Mouse (Mus musculus): ENCODE measurements at regions not wholly inside any gene's neighbourhood (a gene's known extent, or its start where the extent isn't known, plus 50 kb on each side); places are given as distances from the start of the nearest gene placed in this dataset.

DNA sequence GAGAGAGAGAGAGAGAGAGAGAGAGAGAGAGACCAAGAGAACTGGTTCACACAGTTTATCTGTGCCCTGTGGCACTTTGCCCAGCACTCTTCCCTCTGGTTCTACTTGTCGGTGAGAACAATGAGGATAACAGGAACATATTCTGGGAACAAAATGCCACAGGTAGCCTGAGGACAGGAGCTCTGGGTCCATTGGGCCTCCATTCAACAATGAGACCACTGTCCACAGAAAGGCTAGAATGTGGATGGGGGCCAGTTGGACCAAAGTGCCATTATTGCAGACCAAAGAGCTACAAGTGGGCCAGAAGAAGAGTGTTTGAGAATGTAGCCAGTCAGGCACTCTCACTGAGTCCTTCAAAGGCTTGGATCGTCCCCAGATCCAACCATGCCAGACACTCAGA is 600.2 kb upstream of the A1bg start:
- no peak for DNase-seq (ENCODE audit: low read depth in 2 of 2, low spot score in 2 of 2)

- DNase-seq (ENCODE audit: low read depth in 2 of 2, low spot score in 2 of 2) = no peak
Observed at GRCm38 (mm10) chr15:61517265-61517664, 594.5 kb upstream of the A1bg start.

- DNase-seq (ENCODE audit: low read depth in 2 of 2, low spot score in 2 of 2) = no peak
Observed at GRCm38 (mm10) chr15:61514324-61514723, 591.5 kb upstream of the A1bg start.

DNA sequence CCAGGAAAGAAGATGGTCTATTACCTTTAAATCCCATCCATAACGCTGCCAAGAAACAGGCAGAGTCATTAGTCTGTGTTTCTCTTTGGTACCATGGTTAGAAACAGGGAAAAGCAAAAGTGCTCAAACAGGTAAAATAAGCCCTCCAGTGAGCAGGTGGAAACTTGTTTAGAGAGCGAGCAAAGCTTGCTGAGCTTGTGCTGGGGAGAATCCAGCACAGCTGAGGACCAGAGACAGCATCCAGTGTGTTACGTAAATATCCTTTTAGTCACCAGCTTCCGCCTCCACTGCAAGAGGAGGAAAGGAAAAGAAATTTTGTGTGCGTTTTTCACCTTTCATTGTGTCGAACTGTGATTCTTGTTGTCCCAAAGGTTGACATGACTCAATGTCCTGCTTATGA is 586.0 kb upstream of the A1bg start:
- DNase-seq (ENCODE audit: low read depth in 2 of 2, low spot score in 2 of 2) = no peak

DNA sequence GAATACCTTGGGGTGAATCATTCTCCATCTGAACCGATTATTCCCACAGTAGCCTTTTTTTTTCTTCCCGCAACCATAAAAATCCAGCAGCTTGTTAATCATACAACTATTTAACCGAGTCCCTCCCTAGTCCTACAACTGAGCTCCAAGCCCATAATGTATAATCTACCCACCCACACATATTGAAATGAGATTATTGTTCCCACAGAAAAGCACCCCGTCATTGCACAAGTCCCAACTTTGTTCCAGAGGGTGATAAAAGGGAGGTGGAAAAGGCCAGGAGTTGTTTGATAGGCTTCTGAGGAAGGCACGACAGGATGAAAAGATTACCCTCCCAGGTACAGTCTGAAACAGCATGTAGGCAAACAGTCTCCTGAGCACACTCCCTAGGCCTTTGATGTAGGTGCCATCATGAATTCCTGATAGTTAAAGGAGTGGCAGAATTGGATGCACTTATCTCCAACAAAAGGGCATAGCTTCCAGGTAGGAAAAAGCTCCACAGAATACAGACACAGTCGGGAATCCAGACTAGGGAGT is 583.6 kb upstream of the A1bg start:
- no peak for DNase-seq (ENCODE audit: low read depth in 2 of 2, low spot score in 2 of 2)

DNA sequence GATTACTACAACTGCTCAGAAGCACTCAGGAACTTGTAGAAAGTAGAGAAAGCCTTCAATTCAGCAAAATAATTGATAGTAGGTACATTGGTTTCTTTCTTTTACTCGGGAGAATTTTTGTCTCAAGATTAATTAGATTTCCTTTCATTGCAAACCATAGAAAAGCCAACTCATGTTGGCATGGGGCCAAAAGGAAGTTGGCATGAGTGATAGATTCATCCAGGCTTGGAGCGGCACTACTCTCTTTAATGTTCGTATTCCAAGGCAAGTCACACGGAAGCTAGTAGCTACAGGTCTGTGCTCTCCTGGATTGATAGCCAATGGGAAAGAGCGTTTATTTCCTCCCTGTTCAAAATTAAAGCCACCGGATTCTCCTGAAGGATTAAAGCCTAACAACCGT is 580.6 kb upstream of the A1bg start:
- DNase-seq (ENCODE audit: low read depth in 2 of 2, low spot score in 2 of 2) = no peak

DNA sequence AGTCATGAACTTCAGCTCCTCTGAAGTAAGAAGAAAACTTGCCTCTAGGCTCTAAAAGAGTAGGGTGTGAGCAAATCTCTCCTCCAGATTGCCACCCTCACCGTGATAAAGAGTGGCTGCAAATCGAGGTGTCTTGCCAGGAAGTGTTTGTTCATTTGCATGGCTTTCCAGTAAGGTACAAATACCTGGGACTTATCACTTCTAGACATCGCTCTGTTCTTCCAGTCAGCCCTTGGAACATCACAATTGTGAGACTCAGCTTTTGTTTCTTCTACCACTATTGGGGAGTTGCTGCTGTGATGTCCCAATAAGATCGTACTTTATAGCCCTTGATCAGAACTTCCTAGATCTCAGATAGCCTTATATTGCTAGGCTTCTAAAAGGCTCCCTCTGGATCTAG is 566.9 kb upstream of the A1bg start:
- no peak for DNase-seq (ENCODE audit: low read depth in 2 of 2, low spot score in 2 of 2)

DNA sequence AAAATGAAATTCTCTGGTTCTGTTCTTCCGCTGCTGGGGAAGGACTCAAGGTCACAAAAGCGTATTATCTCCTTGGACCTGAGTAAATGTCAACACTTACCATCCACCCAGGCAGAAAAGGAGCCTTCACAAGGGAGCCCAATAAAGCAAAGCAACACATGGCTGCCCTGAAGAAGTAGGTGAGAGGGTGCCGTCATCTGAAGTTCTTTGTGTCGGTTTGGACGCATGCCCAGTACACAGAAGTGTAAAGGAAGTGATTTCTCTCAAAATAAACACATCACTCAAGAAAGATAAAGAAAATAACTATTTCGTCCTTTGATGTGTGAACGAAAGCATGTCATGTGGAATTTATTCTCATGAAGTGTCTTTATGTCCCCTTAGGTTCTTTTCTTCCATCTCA is 559.0 kb upstream of the A1bg start:
- peak; percentile 37 to 39 for DNase-seq (ENCODE audit: low read depth in 2 of 2, low spot score in 2 of 2)

DNA sequence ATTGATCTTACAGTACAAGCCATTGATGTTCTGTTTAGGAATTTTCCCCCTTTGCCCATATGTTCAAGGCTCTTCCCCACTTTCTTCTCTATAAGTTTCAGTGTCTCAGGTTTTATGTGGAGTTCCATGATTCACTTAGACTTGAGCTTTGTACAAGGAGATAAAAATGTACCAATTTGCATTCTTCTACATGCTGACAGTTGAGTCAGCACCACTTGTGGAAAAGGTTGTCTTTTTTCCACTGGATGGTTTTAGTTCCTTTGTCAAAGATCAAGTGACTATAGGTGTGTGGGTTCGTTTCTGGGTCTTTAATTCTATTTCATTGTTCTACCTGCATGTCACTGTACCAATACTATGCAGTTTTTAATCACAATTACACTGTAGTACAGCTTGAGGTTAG is 551.1 kb upstream of the A1bg start:
- DNase-seq (ENCODE audit: low read depth in 2 of 2, low spot score in 2 of 2) = no peak

- DNase-seq (ENCODE audit: low read depth in 2 of 2, low spot score in 2 of 2) = no peak
Observed at GRCm38 (mm10) chr15:61455042-61455441, 532.2 kb upstream of the A1bg start.

GRCm38 (mm10) chr15:61454350-61454671 is 531.5 kb upstream of the A1bg start:
- no peak for DNase-seq (ENCODE audit: low read depth in 2 of 2, low spot score in 2 of 2)

GRCm38 (mm10) chr15:61453656-61454349 is 531.0 kb upstream of the A1bg start:
- no peak for DNase-seq (ENCODE audit: low read depth in 2 of 2, low spot score in 2 of 2)

DNA sequence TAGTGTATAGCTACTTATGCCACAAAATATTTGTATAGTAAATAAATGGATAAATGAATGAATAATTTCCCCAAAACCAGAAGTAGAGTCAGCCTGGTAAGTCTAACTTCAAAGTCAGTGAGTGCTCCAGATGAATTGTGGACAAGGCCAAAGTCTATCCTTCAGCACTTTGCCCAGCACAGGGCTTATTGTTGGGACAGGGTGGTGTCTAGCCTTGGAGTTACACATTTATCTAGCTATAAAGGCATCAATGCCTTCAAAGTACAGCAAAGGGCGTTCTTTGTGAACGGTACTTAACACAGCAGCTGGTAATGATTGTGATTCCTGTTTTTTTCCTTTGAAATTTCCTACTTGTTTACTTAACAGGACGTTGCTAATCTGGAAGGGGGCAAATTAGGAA is 527.4 kb upstream of the A1bg start:
- DNase-seq (ENCODE audit: low read depth in 2 of 2, low spot score in 2 of 2) = no peak

GRCm38 (mm10) chr15:61448482-61448881 is 525.7 kb upstream of the A1bg start:
- no peak for DNase-seq (ENCODE audit: low read depth in 2 of 2, low spot score in 2 of 2)

GRCm38 (mm10) chr15:61446053-61446840 is 523.4 kb upstream of the A1bg start:
- DNase-seq (ENCODE audit: low read depth in 2 of 2, low spot score in 2 of 2) = no peak

DNA sequence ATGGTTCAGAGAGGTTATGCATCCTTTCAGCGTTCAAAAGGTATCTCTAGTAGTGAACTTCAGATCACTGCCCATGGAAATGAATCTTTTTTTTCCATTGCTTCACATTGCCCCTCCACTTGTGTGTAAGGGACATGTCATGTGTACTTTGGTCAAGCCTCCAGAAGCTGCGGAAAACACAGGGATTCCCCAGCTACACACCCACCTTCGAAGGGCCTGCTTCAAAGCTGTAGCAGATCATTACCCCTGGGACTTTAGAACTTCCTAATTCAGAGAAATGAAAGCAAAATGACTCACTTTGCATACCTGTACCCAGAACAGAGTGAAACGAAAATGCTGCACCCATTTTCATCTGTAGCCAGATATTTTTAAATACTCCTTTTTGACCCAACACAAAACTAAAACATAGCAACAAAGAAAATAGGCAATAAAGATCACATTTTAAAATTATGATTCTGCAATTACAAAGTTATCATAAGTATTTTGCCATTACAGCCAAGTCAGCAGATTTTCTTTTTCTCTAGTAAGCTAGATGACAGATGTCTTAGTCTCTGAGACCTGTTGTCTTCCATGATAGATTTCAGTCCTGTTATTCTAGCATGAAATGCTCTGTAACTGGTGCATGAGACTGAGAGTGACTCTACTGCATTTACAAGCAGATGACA is 519.1 kb upstream of the A1bg start:
- DNase-seq (ENCODE audit: low read depth in 2 of 2, low spot score in 2 of 2) = no peak

DNA sequence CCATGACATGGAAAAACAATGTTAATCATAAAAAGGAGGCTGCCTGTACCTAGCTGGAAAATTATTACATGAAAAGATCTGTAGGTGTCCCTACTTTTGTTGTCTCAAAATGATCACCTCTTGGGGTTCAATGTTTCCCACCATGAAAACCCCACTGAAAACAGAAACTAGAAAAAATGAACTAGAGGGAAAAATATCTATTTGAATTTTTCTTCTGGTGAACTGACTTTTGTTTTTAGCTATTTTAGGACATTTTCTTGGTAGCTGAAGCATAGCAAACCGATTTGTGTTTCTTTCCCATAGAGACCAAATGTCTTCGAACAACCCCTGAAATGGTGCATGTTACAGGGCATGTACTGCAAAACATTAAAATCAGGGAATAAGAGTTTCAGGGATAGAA is 518.2 kb upstream of the A1bg start:
- DNase-seq (ENCODE audit: low read depth in 2 of 2, low spot score in 2 of 2) = no peak

DNA sequence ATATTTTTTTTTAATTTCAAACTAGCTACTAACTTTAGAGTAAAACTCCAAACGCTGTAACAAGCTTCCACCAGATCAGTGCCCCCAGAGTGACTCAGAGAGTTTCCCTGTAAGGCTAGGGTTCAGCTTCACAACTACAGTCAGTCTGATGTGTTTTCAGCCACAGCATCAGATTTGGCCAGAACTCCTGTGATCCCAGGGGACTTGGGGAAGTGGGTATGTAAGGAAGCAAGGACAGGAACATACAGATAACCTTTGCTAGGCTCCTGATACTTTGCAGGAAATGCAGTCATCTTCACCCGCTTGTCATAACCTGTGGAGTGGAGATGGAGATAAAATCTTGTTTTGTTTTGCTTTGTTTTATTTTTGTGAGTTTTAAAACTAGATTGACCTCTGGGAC is 517.5 kb upstream of the A1bg start:
- no peak for DNase-seq (ENCODE audit: low read depth in 2 of 2, low spot score in 2 of 2)

DNA sequence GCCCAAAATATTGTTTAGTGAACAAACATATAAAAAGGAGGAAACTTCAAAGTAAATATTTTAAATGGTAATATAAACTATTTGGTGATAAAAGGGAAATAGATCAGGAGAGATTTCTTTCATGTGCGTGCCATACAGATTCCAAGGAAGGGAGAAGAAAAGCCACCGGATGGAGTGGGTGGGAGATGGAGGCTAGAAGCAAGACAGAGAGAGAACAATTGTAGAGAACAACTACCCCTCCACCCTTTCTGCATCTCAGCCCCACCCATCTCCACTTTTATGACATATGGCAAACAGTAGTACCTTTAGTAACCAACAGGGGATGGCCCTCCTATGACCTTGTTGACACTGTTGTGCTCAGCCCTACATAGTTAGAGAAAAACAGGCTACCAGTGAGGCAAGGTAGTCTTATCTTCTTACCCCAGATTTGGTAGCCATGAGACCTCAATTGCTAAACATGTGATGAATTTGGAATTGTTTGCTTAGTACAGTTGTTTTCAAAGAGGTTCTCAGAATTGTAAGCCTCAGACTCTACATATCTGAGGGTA is 516.9 kb upstream of the A1bg start:
- DNase-seq (ENCODE audit: low read depth in 2 of 2, low spot score in 2 of 2) = peak; percentile 10 to 44

DNA sequence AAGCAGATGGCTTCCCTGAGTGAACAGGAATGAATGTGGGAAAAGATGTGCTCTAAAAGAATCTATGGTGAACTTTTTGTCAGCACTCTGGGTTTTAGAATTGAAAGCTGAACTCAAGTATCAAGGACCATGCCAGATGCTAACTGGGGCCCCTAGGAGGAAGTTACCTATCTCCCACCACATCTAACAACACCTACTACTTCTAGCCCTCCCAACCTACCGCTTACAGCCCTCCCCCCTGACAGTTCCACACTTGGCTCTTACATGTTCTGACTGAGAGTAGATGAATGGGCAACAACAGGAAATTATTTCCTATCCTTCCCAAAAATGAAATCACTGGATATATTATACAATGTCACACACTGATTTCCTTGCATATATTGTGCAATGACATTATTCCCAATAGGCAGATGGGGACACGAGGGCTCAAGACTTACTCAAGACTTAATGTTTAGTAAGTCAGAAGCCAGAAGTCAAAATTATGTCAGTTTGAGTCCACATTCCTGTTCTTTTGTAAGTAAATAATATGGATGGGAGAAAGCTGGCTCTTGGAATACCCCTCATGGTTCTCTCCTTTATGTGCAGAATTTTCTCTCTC is 506.1 kb upstream of the A1bg start:
- DNase-seq (ENCODE audit: low read depth in 2 of 2, low spot score in 2 of 2) = peak in 1 of 2 experiments; percentile 27

- no peak for DNase-seq (ENCODE audit: low read depth in 2 of 2, low spot score in 2 of 2)
Observed at GRCm38 (mm10) chr15:61422989-61423388, 500.2 kb upstream of the A1bg start.
